Mouse (Mus musculus) thymus, postnatal 36 days (tissue): ENCODE results near the gene Map7.

Source experiments
- DNase-seq, 2 experiments: peaks; one replicate each; pipeline ENCODE4 v3.0.0; 2022; ENCODE audit warnings: mixed read lengths in 2 of 2

Map7 gene

GRCm38 (mm10) chr10:20236241-20236640, 88.0 kb downstream of the Map7 start:
- DNase-seq: no peak

DNA sequence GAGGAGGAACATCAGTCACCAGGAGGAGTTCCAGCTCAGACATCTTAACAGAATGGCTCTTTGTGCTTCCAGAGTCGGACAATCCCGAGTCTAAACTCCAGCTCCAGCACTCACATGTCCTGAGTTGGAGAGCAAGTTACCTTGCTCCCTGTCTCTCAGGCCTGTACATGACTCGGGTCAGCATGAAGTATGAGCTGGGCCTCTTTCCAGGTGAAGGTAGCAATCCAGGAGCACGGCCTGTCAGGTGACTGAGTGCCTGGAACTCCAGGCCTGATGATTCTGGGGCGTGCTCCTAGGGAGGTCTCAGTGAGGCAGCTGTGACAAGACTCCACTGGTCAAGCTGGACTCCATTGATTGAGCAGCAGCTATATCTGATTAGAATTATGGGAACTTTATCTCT, 90.0 kb downstream of the Map7 start:
- no peak for DNase-seq

GRCm38 (mm10) chr10:20240858-20241257, 92.6 kb downstream of the Map7 start:
- DNase-seq: no peak

- DNase-seq: no peak
Measured at GRCm38 (mm10) chr10:20243321-20243720, 95.0 kb downstream of the Map7 start.

DNA sequence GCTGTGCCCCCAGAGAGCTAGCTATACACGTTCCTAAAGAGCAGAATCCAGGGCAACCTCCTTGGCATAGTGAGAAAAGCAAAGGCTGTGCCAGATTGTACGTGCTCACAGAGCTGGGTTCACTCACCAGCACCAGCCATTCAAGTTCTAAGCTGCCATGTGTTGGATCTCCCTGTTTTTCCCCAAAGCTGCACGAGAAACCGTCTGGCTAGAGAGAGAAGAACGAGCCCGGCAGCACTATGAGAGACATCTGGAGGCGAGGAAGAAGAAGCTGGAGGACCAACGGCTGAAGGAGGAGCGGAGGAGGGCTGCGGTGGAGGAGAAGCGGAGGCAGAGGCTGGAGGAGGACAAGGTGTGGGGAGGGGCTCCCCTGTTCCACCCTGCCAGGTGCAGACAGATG, 96.8 kb downstream of the Map7 start:
- no peak for DNase-seq

- no peak for DNase-seq
Measured at GRCm38 (mm10) chr10:20249091-20249490, 100.8 kb downstream of the Map7 start.

DNA sequence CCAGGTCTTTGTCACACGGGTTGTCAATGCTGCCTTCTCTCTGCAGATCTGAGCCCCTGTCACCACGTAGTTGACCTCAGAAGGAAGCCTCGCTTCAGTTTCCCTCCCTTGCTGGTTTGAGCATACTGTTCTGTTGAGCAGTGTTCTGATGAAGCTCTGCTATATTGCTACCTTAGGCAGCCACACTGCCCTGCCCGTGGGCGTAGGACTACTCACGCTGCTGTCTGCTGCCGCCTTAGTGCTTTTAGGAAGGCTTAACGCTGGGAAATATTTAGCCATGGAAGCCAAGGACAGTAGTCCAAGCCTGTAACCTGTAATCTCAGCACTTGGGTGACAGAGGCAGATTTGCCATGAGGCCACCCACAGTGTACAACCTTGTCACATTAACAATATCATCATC, 107.3 kb downstream of the Map7 start:
- DNase-seq: no peak

DNA sequence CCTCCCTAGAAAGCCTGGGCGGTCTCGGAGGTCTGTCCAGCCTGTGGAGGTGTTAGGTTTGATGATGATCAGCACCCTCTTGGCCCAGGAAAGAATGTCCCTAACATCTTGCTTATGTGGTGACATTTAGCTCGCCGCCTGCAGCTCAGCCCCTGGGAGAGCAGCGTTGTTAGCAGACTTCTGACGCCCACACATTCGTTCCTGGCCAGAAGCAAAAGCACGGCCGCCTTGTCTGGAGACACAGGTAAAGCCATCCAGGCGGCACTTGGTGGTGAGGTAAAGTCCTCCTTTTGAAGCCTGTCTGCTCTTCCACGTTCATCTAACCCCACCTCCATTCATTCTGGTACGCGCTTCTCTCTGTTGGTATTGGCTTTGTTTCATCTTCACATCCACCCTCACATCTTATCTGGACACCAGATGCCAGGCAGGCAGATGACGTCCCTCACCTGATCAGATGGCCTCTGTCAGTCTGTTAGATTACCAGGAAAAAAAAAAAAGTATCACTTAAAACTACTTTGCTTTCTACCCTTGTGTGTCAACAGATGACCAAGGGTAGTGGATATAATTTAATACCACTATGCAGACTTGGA, 108.9 kb downstream of the Map7 start:
- peak; percentile 29 to 34 for DNase-seq

GRCm38 (mm10) chr10:20257721-20258720, 109.8 kb downstream of the Map7 start:
- DNase-seq: peak; percentile 42 to 68

GRCm38 (mm10) chr10:20259476-20259875, 111.2 kb downstream of the Map7 start:
- DNase-seq: no peak

- DNase-seq: no peak
Measured at GRCm38 (mm10) chr10:20262896-20263295, 114.6 kb downstream of the Map7 start.

DNA sequence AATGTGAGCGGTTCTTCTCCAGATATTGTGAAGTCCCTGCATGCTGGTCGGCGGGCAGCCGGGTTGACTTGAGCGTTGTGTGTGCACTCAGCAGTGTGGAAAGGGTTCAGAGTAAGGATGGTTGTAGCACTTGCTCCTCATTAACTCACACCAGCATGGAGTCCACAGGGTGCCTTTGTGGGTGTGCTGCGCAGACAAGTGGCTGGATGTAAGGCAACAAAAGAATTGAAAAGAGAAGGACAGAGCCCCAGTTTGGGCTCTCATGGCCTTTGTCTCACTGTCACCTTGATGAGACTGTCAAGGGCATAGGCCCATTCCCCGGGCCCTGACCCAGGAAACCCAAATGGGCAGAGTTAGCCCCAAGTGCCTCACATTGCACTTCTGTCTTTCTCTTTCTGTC, 116.2 kb downstream of the Map7 start:
- DNase-seq: no peak

- DNase-seq: peak; percentile 35 to 61
Measured at GRCm38 (mm10) chr10:20267032-20267431, 118.8 kb downstream of the Map7 start.

- no peak for DNase-seq
Measured at GRCm38 (mm10) chr10:20268945-20269344, 120.7 kb downstream of the Map7 start.

GRCm38 (mm10) chr10:20272380-20272779, 124.1 kb downstream of the Map7 start:
- DNase-seq: no peak

GRCm38 (mm10) chr10:20273278-20273677, 125.0 kb downstream of the Map7 start:
- DNase-seq: no peak

DNA sequence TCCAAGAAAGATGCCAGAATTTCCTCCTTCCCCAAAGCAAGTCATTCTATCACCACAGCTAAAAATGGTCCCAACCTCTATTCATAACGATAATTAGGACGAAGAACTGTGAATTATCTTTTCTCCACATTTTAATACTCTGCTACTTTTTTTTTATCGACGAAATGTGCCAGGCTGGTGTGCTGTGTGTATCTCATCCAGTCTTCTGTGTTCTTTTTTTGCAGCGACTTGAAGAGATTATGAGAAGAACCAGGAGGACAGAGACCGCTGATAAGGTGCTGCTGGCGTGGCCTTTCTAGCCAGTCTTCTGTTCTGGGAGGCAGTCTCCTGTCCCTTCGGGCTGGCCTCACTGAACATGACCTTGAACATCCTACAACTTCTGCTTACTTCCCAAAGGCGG, 125.8 kb downstream of the Map7 start:
- DNase-seq: no peak

GRCm38 (mm10) chr10:20281456-20281855, 133.2 kb downstream of the Map7 start:
- DNase-seq: no peak

DNA sequence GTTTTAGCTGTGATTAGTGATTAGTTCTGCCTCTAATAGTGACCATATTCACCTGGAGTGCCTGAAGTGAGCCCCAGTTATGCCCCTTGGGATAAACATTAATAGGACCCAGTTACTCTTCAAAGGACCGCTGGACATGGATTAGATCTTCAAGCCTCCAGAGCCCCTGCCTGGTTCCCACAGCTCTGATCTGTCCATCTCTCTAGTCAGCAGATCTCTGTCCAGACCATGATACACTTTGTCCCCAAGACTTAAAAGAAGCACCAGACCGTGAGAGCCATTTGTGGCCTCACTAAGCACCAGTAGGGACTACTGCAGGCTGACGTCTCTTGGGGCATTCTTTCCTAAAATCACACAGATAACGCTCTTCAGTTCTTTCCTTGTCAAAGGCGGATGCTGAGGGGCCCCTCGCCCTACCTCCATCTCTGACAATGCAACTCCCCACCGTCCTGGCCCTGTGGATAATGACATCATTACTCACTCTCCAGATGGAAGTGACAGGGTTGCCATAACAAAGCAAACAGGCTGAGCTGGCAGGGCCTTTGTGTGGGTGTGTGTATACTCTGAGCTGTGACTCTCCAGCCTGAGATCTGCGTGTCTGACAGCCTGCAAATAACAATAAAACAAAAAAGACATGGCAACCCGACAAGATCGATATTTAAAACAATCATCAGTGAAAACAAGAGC, 137.2 kb downstream of the Map7 start:
- DNase-seq: no peak

GRCm38 (mm10) chr10:20285994-20286836, 137.9 kb downstream of the Map7 start:
- DNase-seq: no peak

DNA sequence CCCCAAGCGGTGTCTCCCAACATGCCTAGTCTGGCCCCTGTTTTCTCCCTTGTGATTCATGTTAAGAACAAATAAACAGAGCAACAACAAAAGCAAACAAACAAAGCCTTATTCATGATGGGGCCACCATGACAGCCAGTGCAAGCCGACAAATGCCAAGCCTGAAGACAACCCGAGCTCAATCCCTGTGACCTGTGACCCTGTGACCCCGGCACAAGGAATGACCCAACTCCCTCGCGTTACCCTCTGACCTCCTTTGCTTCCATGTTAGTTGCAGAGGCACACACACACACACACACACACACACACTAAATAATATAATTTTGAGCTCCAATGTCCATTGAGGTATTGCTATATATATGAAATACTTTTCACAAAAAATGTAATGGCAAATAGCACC, 139.1 kb downstream of the Map7 start:
- no peak for DNase-seq

DNA sequence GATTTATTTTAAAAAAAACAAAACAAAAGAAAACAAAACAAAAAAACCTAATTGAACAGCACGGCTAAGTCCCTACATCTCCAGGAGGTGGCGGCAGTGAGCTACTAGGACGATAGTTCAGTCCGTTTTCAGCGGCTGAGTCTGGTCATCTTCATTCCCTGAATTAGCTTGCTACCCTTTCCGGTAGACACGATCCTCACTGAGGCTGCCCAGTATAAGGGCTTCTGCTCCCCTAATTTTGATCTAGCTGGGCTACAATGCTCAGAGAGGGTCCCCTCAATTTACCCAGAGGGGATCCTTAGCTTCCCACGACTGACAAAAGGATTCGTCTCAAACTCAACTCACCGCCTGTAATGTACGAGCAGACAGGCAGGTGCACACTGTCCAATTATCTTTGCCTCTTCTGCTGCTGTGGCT, 142.2 kb downstream of the Map7 start:
- peak; percentile 66 to 77 for DNase-seq

DNA sequence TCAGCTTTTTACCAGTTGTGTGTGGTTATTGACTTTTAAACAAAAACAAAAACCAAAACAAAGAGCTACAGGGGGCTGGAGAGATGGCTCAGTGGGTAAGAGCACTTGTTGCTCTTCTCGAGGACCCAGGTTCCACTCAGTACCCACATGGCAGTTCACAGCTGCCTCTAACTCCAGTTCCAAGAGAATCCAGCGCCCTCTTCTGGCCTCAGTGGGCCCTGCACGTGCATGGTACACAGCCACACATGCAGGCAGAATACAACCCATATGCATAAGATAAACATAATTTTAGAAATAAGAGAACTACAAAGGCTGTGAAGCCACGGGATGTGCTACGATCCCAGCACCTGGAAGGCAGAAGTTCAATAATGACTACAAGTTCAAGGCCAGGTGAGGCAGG, 147.7 kb downstream of the Map7 start:
- DNase-seq: peak; percentile 44 to 50
